Mouse (Mus musculus) liver, embryonic 11.5 days (tissue): ENCODE results near the gene Hs3st6. TPM values are rescaled to one million over a fixed set of nuclear protein-coding genes. Genes with fewer than 3 reads are reported as not detected.

Experiments used
- ATAC-seq: fragments of 200-750 bp; cut with Nextera tagmentation; replicated peaks from 2 replicates; pipeline ENCODE4 v1.8.0; 2017; ENCODE audit warnings: moderate number of reproducible peaks, mild to moderate bottlenecking, moderate TSS enrichment, moderate library complexity; ENCODE audit not compliant: low FRiP score
- DNase-seq: peaks from one replicate; pipeline ENCODE4 v3.0.0-alpha.2; 2017; ENCODE audit warnings: low spot score
- H3K27ac ChIP-seq: fragments of 300-500 bp; sonication (generic); 2 replicates; pipeline ENCODE4 v1.5.1; 2014; ENCODE audit warnings: mild to moderate bottlenecking, low read depth, low read length, control low read depth
- H3K27me3 ChIP-seq: fragments of 300-500 bp; sonication (generic); replicated peaks from 2 replicates; pipeline ENCODE4 v1.6.1; 2014; ENCODE audit warnings: low read length, mixed read lengths; ENCODE audit not compliant: control insufficient read depth, insufficient read depth
- H3K36me3 ChIP-seq: fragments of 300-500 bp; sonication (generic); 2 replicates; pipeline ENCODE4 v1.6.1; 2014; ENCODE audit warnings: mild to moderate bottlenecking, low read length, moderate library complexity, mixed read lengths; ENCODE audit not compliant: control insufficient read depth, insufficient read depth
- H3K4me1 ChIP-seq: fragments of 300-500 bp; sonication (generic); replicated peaks from 2 replicates; pipeline ENCODE4 v1.6.1; 2014; ENCODE audit warnings: low read length, mixed read lengths; ENCODE audit not compliant: control insufficient read depth, insufficient read depth
- H3K4me2 ChIP-seq: fragments of 300-500 bp; sonication (generic); 2 replicates; pipeline ENCODE4 v1.6.1; 2014; ENCODE audit warnings: mild to moderate bottlenecking, control low read depth, moderate library complexity
- H3K4me3 ChIP-seq: fragments of 300-500 bp; sonication (generic); 2 replicates; pipeline ENCODE4 v1.5.1; 2014; ENCODE audit warnings: low read depth, low read length, control low read depth
- H3K9ac ChIP-seq: fragments of 300-500 bp; sonication (generic); 2 replicates; pipeline ENCODE4 v1.6.1; 2014; ENCODE audit warnings: low read depth, low read length, control low read depth
- H3K9me3 ChIP-seq: fragments of 300-500 bp; sonication (generic); 2 replicates; pipeline ENCODE4 v1.6.1; 2016; ENCODE audit warnings: low read length, inconsistent platforms, mixed read lengths; ENCODE audit not compliant: control insufficient read depth
- WGBS: fragments of 180-500 bp; shearing (Covaris S2); extraction: QIAGEN DNeasy Blood & Tissue Kit; methylation state at CpG from one replicate; pipeline ENCODE4 v1.1.7; 2014; 5-methylcytosine and 5-hydroxymethylcytosine counted together
- polyA plus RNA-seq: library from polyadenylated mRNA; unstranded; fragments of >200 nt; fragmentation: Nextera tagmentation; extraction: Ambion mirVana; gene quantifications from 2 replicates; pipeline ENCODE4 v1.2.1, GENCODE M21; 2014

Hs3st6 gene
- polyA plus RNA-seq, 1 experiment from 2014 or later, result 0.41 TPM

DNA sequence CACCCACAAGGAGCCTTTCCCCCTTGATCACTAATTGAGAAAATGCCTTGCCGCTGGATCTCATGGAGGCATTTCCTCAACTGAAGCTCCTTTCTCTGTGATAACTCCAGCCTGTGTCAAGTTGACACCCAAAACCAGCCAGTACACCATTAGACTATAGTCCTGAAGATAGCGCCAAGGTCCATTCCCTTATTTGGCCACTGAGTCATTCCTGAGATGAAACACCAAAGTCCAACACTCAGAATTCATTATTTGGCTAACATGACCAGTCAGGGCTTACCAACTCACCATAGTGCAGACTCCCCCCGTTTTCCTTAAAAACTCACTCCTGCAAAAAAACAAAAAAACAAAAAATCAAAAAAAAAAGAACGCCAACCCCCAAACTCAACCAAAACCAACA, 46.7 kb downstream of the Hs3st6 start:
- Histone ChIP-seq H3K36me3 (no peaks in the 10 kb centered on the region), H3K4me2 (no peak overlapping the region), H3K27ac (no peak overlapping the region), H3K4me3 (no peak overlapping the region), H3K9ac (no peak overlapping the region), H3K27me3 (0 out of 2 replicates have a peak, but pooled peaks cover 3% of the 10 kb centered on the region), H3K4me1 (peaks cover 2% of the 10 kb centered on the region; the same call in 1 of the 2 replicates), H3K9me3 (no peaks in the 10 kb centered on the region)
- 85% methylated on average over 4 of the region's 4 CpGs for WGBS
- ATAC-seq (no peak), DNase-seq (no peak)

DNA sequence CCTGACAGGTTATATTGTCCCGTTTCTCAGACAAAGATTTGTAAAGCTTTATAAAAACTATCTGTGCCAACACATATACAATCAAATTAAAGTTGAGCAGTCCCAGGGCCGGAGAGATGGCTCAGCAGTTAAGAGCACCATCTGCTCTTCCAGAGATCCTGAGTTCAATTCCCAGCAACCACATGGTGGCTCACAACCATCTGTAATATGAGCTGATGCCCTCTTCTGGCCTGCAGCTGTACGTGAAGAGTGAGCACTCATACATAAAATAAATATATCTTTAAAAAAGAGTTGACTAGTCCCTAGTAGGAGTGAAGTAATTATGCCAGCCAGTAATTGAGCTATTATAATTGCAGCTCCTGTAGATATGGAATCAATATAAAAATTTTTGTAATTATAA, 47.7 kb downstream of the Hs3st6 start:
- DNase-seq (no peak), ATAC-seq (no peak)
- 55% methylated on average over 3 of the region's 3 CpGs for WGBS
- H3K36me3 ChIP-seq, result no peaks in the 10 kb centered on the region
- no peak overlapping the region for H3K4me2 ChIP-seq
- H3K4me3 ChIP-seq, result no peak overlapping the region
- H3K27ac ChIP-seq, result no peak overlapping the region
- no peaks in the 10 kb centered on the region for H3K9me3 ChIP-seq
- peaks cover 3% of the 10 kb centered on the region; the same call in 1 of the 2 replicates for H3K4me1 ChIP-seq
- H3K9ac ChIP-seq, result no peak overlapping the region
- 0 out of 2 replicates have a peak, but pooled peaks cover 3% of the 10 kb centered on the region for H3K27me3 ChIP-seq

DNA sequence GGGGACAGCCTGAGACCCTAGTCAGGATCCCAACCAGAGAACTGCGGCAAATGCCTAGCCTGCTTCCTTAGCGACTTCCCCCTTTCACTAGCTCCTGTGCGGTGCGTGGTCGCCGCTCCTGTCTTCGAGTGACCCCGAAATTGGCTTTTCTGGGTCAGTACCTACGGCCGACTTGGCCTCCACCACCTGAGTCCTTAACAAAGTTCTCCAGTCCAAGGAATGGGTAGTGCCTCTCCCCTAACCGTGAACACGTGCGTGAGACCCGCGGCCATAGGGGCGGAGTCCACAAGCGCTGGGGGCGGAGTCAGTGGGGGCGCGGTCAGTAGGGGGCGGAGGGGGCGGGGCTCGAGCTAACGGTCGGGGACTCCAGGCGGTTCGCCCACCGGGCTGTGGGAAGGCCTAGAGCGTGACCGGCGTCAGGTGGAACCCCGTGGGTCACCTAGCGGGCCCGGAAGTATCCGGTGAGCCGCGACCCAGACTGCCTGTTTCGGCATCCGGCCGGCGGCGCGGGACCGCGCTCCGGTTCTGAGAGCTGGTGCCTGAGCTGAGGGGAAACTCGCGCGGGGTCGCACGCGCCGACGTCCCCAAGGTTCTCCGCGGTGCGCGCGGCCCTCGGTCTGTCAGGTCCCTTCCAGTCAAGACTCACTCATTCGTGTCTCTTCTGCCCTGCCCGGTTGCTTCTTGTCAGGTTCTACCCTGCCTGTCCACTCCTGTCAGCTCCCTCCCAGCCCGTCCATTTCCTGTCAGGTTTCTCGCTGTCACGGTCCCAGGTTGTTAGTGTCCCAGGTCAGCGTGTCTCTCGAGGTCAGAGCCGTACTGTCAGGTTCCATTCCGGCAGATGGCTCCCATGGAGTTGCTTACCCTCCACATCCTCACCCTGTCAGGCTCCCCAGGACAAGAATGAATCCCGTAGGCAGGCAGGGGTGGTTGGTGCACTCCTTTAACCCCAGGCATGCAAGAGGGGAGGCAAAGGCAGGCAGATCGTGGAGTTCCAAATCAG, 51.5 kb downstream of the Hs3st6 start, which contains the start of gene Meiob:
TSS of gene Meiob (plus strand) at position 338 of the 1,000 bp plus-strand sequence.
- no peak within 1 kb of the TSS for H3K27ac ChIP-seq
- H3K4me1 ChIP-seq, result peaks cover 3% of the 10 kb centered on the region; the same call in 1 of the 2 replicates
- under 1% methylated on average over 71 of the region's 71 CpGs for WGBS

More for the DNA sequence above, 51.5 kb downstream of the Hs3st6 start, which contains the start of gene Meiob:
- H3K4me3 ChIP-seq, result peak within 1 kb of the TSS; percentile 79
- peak within 1 kb of the TSS; percentile 97 for H3K4me2 ChIP-seq
- H3K27me3 ChIP-seq, result 0 out of 2 replicates have a peak, but pooled peaks cover 10% of the 10 kb centered on the region
- no peaks in the 10 kb centered on the region for H3K9me3 ChIP-seq
- ATAC-seq (peak; percentile 93), DNase-seq (peak; percentile 86)
- no peaks in the 10 kb centered on the region for H3K36me3 ChIP-seq
- H3K9ac ChIP-seq, result peak within 1 kb of the TSS; percentile 83

Other genes with a start within 250 kb of the Hs3st6 start
- 81.0 and 90.7 TPM in 2 replicates for gene Traf7, start 225.1 kb upstream of the Hs3st6 start, polyA plus RNA-seq
- 2.0 and 2.4 TPM in 2 replicates for gene Rab26, start 218.8 kb upstream of the Hs3st6 start, polyA plus RNA-seq
- 8.7 and 12.2 TPM in 2 replicates for gene Pkd1, start 203.2 kb upstream of the Hs3st6 start, polyA plus RNA-seq
- gene Tsc2, start 120.4 kb upstream of the Hs3st6 start, polyA plus RNA-seq, result 53.5 and 55.2 TPM in 2 replicates
- gene Nthl1, start 120.3 kb upstream of the Hs3st6 start, polyA plus RNA-seq, result 21.0 and 23.7 TPM in 2 replicates
- gene Slc9a3r2, start 102.7 kb upstream of the Hs3st6 start, polyA plus RNA-seq, result 23.6 and 25.1 TPM in 2 replicates
- 0.31 and 0.47 TPM in 2 replicates for gene Npw, start 94.5 kb upstream of the Hs3st6 start, polyA plus RNA-seq
- gene Zfp598, start 83.3 kb upstream of the Hs3st6 start, polyA plus RNA-seq, result 37.4 and 38.3 TPM in 2 replicates
- gene Syngr3, start 63.0 kb upstream of the Hs3st6 start, polyA plus RNA-seq, result 0.26 and 0.49 TPM in 2 replicates
- 64.2 and 74.7 TPM in 2 replicates for gene Gfer, start 56.8 kb upstream of the Hs3st6 start, polyA plus RNA-seq
- gene Noxo1, start 56.8 kb upstream of the Hs3st6 start, polyA plus RNA-seq, result 0.56 and 0.58 TPM in 2 replicates
- gene Tbl3, start 45.3 kb upstream of the Hs3st6 start, polyA plus RNA-seq, result 102 and 109 TPM in 2 replicates
- gene Rnf151, start 34.9 kb upstream of the Hs3st6 start, polyA plus RNA-seq, result 0.25 and 0.27 TPM in 2 replicates
- gene Rps2, start 34.9 kb upstream of the Hs3st6 start, polyA plus RNA-seq, result 2,083 and 2,225 TPM in 2 replicates
- 301 and 321 TPM in 2 replicates for gene Ndufb10, start 28.5 kb upstream of the Hs3st6 start, polyA plus RNA-seq
- gene Rpl3l, start 25.2 kb upstream of the Hs3st6 start, polyA plus RNA-seq, result not detected in 2 replicates
- gene Msrb1, start 16.3 kb upstream of the Hs3st6 start, polyA plus RNA-seq, result 30.7 and 31.0 TPM in 2 replicates
- 1.9 and 3.0 TPM in 2 replicates for gene Meiob, start 51.3 kb downstream of the Hs3st6 start, polyA plus RNA-seq
- 53.8 and 56.3 TPM in 2 replicates for gene Hagh, start 87.2 kb downstream of the Hs3st6 start, polyA plus RNA-seq
- 38.3 and 38.6 TPM in 2 replicates for gene Fahd1, start 97.4 kb downstream of the Hs3st6 start, polyA plus RNA-seq
- 4.3 and 4.9 TPM in 2 replicates for gene Igfals, start 113.0 kb downstream of the Hs3st6 start, polyA plus RNA-seq
- 123 and 135 TPM in 2 replicates for gene Nubp2, start 133.4 kb downstream of the Hs3st6 start, polyA plus RNA-seq
- gene Spsb3, start 133.7 kb downstream of the Hs3st6 start, polyA plus RNA-seq, result 35.0 and 40.9 TPM in 2 replicates
- 21.9 and 23.4 TPM in 2 replicates for gene Eme2, start 142.1 kb downstream of the Hs3st6 start, polyA plus RNA-seq
- gene Mrps34, start 142.1 kb downstream of the Hs3st6 start, polyA plus RNA-seq, result 123 and 129 TPM in 2 replicates
- gene Nme3, start 143.5 kb downstream of the Hs3st6 start, polyA plus RNA-seq, result 70.5 and 76.3 TPM in 2 replicates
- gene Mapk8ip3, start 184.0 kb downstream of the Hs3st6 start, polyA plus RNA-seq, result 19.8 and 28.0 TPM in 2 replicates
- gene Jpt2, start 207.7 kb downstream of the Hs3st6 start, polyA plus RNA-seq, result 164 and 168 TPM in 2 replicates